Mouse (Mus musculus) macrophage (primary cell): ENCODE measurements around the gene Samd5. TPM values are rescaled to one million over a fixed set of nuclear protein-coding genes. Genes with fewer than 3 reads are reported as not detected.

Source experiments
- H3K27ac ChIP-seq: fragments of 350-480 bp; formaldehyde crosslinking; 2 replicates; pipeline ENCODE4 v1.9.0; 2021
- H3K36me3 ChIP-seq: fragments of 350-480 bp; formaldehyde crosslinking; 2 replicates; pipeline ENCODE4 v1.9.0; 2021; ENCODE audit errors: inconsistent target
- H3K4me3 ChIP-seq: fragments of 350-480 bp; formaldehyde crosslinking; 2 replicates; pipeline ENCODE4 v1.9.0; 2021; ENCODE audit errors: inconsistent target
- H3K79me2 ChIP-seq: fragments of 350-480 bp; formaldehyde crosslinking; 2 replicates; pipeline ENCODE4 v1.9.0; 2021; ENCODE audit errors: inconsistent target
- WGBS: methylation state at CpG from one replicate; pipeline ENCODE4 v1.1.7; 2026; ENCODE audit warnings: inconsistent platforms; ENCODE audit not compliant: missing documents; 5-methylcytosine and 5-hydroxymethylcytosine counted together
- polyA plus RNA-seq: library from polyadenylated mRNA; stranded (reverse); fragments of 250-400 nt; gene quantifications from 3 replicates; pipeline ENCODE4 v1.2.4, GENCODE M21; 2018; ENCODE audit warnings: inconsistent platforms

Gene Samd5
- polyA plus RNA-seq, 1 experiment from 2014 or later = 0.17 TPM

GRCm38 (mm10) chr10:9676418-9676786, 1.4 kb upstream of the Samd5 start:
- H3K27ac ChIP-seq = no peak overlapping the region
- 4% methylated on average over 7 of the region's 7 CpGs for WGBS
- H3K79me2 ChIP-seq = no peaks in the 10 kb centered on the region
- no peak overlapping the region for H3K4me3 ChIP-seq
- H3K36me3 ChIP-seq = no peaks in the 10 kb centered on the region

- H3K36me3 ChIP-seq = no peaks in the 10 kb centered on the region
- H3K79me2 ChIP-seq = no peaks in the 10 kb centered on the region
- WGBS = 5% methylated on average over 36 of the region's 36 CpGs
- no peak overlapping the region for H3K27ac ChIP-seq
- no peak overlapping the region; the same call in 1 of the 2 replicates for H3K4me3 ChIP-seq
Observed at GRCm38 (mm10) chr10:9675550-9676417, 776 bp upstream of the Samd5 start.

GRCm38 (mm10) chr10:9673276-9673675, 1.7 kb downstream of the Samd5 start:
- Histone ChIP-seq H3K27ac (no peak overlapping the region), H3K79me2 (no peaks in the 10 kb centered on the region), H3K4me3 (no peak overlapping the region), H3K36me3 (no peaks in the 10 kb centered on the region)

- H3K79me2 ChIP-seq = no peaks in the 10 kb centered on the region
- no peak overlapping the region for H3K4me3 ChIP-seq
- no peaks in the 10 kb centered on the region for H3K36me3 ChIP-seq
- 92% methylated on average over 5 of the region's 5 CpGs for WGBS
- no peak overlapping the region for H3K27ac ChIP-seq
Observed at GRCm38 (mm10) chr10:9672751-9673150, 2.3 kb downstream of the Samd5 start.

GRCm38 (mm10) chr10:9670351-9670750, 4.7 kb downstream of the Samd5 start:
- 95% methylated on average over 6 of the region's 6 CpGs for WGBS
- H3K27ac ChIP-seq = no peak overlapping the region
- H3K4me3 ChIP-seq = no peak overlapping the region
- H3K79me2 ChIP-seq = no peaks in the 10 kb centered on the region
- H3K36me3 ChIP-seq = no peaks in the 10 kb centered on the region

GRCm38 (mm10) chr10:9668791-9669190, 6.2 kb downstream of the Samd5 start:
- Histone ChIP-seq H3K4me3 (no peak overlapping the region), H3K27ac (no peak overlapping the region), H3K79me2 (no peaks in the 10 kb centered on the region), H3K36me3 (no peaks in the 10 kb centered on the region)
- 91% methylated on average over 4 of the region's 4 CpGs for WGBS

- Histone ChIP-seq H3K27ac (no peak overlapping the region), H3K4me3 (no peak overlapping the region), H3K79me2 (no peaks in the 10 kb centered on the region), H3K36me3 (no peaks in the 10 kb centered on the region)
- 92% methylated on average over 5 of the region's 5 CpGs for WGBS
Observed at GRCm38 (mm10) chr10:9652946-9653345, 22.1 kb downstream of the Samd5 start.

GRCm38 (mm10) chr10:9650050-9650825, 24.8 kb downstream of the Samd5 start:
- Histone ChIP-seq H3K27ac (no peak overlapping the region), H3K4me3 (no peak overlapping the region), H3K79me2 (no peaks in the 10 kb centered on the region), H3K36me3 (no peaks in the 10 kb centered on the region)
- whole genome bisulfite sequencing = 15% methylated on average over 6 of the region's 6 CpGs

GRCm38 (mm10) chr10:9648464-9648863, 26.5 kb downstream of the Samd5 start:
- 91% methylated on average over 2 of the region's 2 CpGs for WGBS
- Histone ChIP-seq H3K36me3 (no peaks in the 10 kb centered on the region), H3K4me3 (no peak overlapping the region), H3K79me2 (no peaks in the 10 kb centered on the region), H3K27ac (no peak overlapping the region)

GRCm38 (mm10) chr10:9647741-9648140, 27.3 kb downstream of the Samd5 start:
- WGBS = 90% methylated on average over 5 of the region's 6 CpGs
- Histone ChIP-seq H3K79me2 (no peaks in the 10 kb centered on the region), H3K36me3 (no peaks in the 10 kb centered on the region), H3K4me3 (no peak overlapping the region), H3K27ac (no peak overlapping the region)

- no peak overlapping the region for H3K4me3 ChIP-seq
- H3K36me3 ChIP-seq = no peaks in the 10 kb centered on the region
- no peaks in the 10 kb centered on the region for H3K79me2 ChIP-seq
- 68% methylated on average over 3 of the region's 3 CpGs for WGBS
- H3K27ac ChIP-seq = no peak overlapping the region
Observed at GRCm38 (mm10) chr10:9646391-9646790, 28.6 kb downstream of the Samd5 start.

- 90% methylated on average over 6 of the region's 6 CpGs for WGBS
- no peaks in the 10 kb centered on the region for H3K36me3 ChIP-seq
Observed at GRCm38 (mm10) chr10:9643531-9643930, 31.5 kb downstream of the Samd5 start.

GRCm38 (mm10) chr10:9642077-9642476, 32.9 kb downstream of the Samd5 start:
- no peaks in the 10 kb centered on the region for H3K36me3 ChIP-seq
- no peaks in the 10 kb centered on the region for H3K79me2 ChIP-seq
- no peak overlapping the region for H3K27ac ChIP-seq
- 85% methylated on average over 4 of the region's 4 CpGs for WGBS
- no peak overlapping the region for H3K4me3 ChIP-seq

More at GRCm38 (mm10) chr10:9643531-9643930, 31.5 kb downstream of the Samd5 start:
- no peak overlapping the region for H3K4me3 ChIP-seq
- no peaks in the 10 kb centered on the region for H3K79me2 ChIP-seq
- H3K27ac ChIP-seq = no peak overlapping the region

GRCm38 (mm10) chr10:9640678-9641077, 34.3 kb downstream of the Samd5 start:
- Histone ChIP-seq H3K4me3 (no peak overlapping the region), H3K36me3 (no peaks in the 10 kb centered on the region), H3K27ac (no peak overlapping the region), H3K79me2 (no peaks in the 10 kb centered on the region)
- 85% methylated on average over 2 of the region's 2 CpGs for WGBS

- 97% methylated on average over 2 of the region's 2 CpGs for WGBS
- no peaks in the 10 kb centered on the region for H3K36me3 ChIP-seq
- no peaks in the 10 kb centered on the region for H3K79me2 ChIP-seq
- H3K27ac ChIP-seq = no peak overlapping the region
- H3K4me3 ChIP-seq = no peak overlapping the region
Observed at GRCm38 (mm10) chr10:9640056-9640455, 35.0 kb downstream of the Samd5 start.
